Mouse (Mus musculus) macrophage (primary cell): ENCODE data around the gene Abca13. TPM values are rescaled to one million over a fixed set of nuclear protein-coding genes. Genes with fewer than 3 reads are reported as not detected.
"Not testable (repeated sequence)": the region's sequence is repeated elsewhere in the genome, so short reads cannot be mapped to it uniquely, and the experiment has no call there.

Experiments used
- H3K27ac ChIP-seq: fragments of 350-480 bp; formaldehyde crosslinking; 2 replicates; pipeline ENCODE4 v1.9.0; 2021
- H3K36me3 ChIP-seq: fragments of 350-480 bp; formaldehyde crosslinking; 2 replicates; pipeline ENCODE4 v1.9.0; 2021; ENCODE audit errors: inconsistent target
- H3K4me3 ChIP-seq: fragments of 350-480 bp; formaldehyde crosslinking; 2 replicates; pipeline ENCODE4 v1.9.0; 2021; ENCODE audit errors: inconsistent target
- H3K79me2 ChIP-seq: fragments of 350-480 bp; formaldehyde crosslinking; 2 replicates; pipeline ENCODE4 v1.9.0; 2021; ENCODE audit errors: inconsistent target
- WGBS: methylation state at CpG from one replicate; pipeline ENCODE4 v1.1.7; 2026; ENCODE audit warnings: inconsistent platforms; ENCODE audit not compliant: missing documents; 5-methylcytosine and 5-hydroxymethylcytosine counted together
- polyA plus RNA-seq: library from polyadenylated mRNA; stranded (reverse); fragments of 250-400 nt; gene quantifications from 3 replicates; pipeline ENCODE4 v1.2.4, GENCODE M21; 2018; ENCODE audit warnings: inconsistent platforms
- total RNA-seq, 78 experiments: library from RNA; depleted of rRNA; stranded (reverse); fragments of 250-400 nt; gene quantifications; 1 replicate in 9 of 78; 2 replicates in 24 of 78; 3 replicates in 43 of 78; 4 replicates in 2 of 78; pipeline ENCODE4 v1.2.4; 2018; ENCODE audit warnings: inconsistent platforms in 56 of 78

Abca13 gene
- total RNA-seq (2018; cell fraction: chromatin; rRNA removed): under 1 TPM in 14 of 26 experiments, not detected in 12; 0.03 to 0.50 (median 0.06) TPM
- under 1 TPM in 25 of 26 experiments, not detected in 1; under 0.01 to 0.44 (median 0.03) TPM for total RNA-seq (2018; cell fraction: cytosol; rRNA removed)
- under 1 TPM; 0.04 to 0.82 (median 0.14) TPM for total RNA-seq (2018; cell fraction: nucleus; rRNA removed)
- polyA plus RNA-seq: 0.01 to 0.06 TPM (median 0.04 TPM) in 3 replicates

DNA sequence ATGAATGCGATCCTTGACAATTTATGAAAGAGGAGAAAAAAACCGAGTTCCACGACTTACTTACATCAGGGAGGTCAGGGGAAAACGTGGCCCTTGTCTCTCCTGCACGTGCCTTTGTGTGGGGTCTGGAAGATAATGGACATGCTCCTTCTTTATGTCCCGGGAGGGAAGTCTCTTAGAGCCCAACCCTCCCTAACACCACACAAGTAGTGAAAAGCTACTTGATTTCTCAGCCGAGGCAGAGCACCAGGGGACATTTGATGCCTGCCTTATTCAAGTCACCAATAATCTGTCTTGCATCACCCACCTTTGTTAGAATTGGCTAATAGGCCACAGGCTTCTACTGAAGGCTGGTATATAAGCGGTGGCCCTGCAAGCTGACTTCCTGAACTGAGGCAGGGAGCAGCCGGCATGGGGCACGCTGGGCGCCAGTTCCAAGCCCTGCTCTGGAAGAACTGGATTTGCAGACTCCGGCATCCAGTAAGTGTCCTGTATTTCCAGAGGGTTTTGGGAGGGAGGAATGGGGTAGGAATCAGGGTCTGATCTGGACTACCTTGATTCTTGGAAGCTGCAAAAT lies at the start of gene Abca13:
Gene Abca13, plus strand, starts transcription at position 388 of the 577 bp plus-strand sequence.
- no peak within 1 kb of the TSS for H3K27ac ChIP-seq
- H3K36me3 ChIP-seq: no peaks in the 10 kb centered on the region
- WGBS: 77% methylated on average over 12 of the region's 12 CpGs
- no peaks in the 10 kb centered on the region for H3K79me2 ChIP-seq
- no peak within 1 kb of the TSS for H3K4me3 ChIP-seq

GRCm38 (mm10) chr11:9145113-9145512 lies 46.6 kb upstream of the Abca13 start:
- H3K36me3 ChIP-seq: no peaks in the 10 kb centered on the region
- 80% methylated on average over 2 of the region's 2 CpGs for WGBS
- no peak overlapping the region for H3K4me3 ChIP-seq
- H3K79me2 ChIP-seq: no peaks in the 10 kb centered on the region
- H3K27ac ChIP-seq: no peak overlapping the region

DNA sequence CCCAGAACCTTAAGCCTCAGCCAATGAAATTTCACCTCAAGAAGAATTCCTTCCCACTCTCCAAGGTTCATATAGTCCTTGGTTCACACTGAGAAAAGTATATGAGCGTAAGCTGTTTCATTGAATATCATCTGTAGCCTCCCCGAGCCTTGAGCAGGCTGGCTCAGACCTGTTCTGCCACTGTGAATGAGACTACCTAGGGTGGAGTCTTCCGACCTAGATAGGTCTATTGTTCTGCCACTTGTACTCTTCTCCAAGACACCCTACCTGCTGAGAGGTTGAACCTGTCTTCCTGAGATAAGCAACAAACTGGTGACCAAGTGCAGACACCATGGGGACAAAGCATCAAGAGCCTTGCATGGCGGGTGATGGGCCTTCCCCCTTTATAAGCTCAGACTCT lies 45.6 kb upstream of the Abca13 start:
- H3K27ac ChIP-seq: no peak overlapping the region
- H3K4me3 ChIP-seq: no peak overlapping the region
- H3K79me2 ChIP-seq: no peaks in the 10 kb centered on the region
- WGBS: 97% methylated on average over 4 of the region's 4 CpGs
- no peaks in the 10 kb centered on the region for H3K36me3 ChIP-seq

DNA sequence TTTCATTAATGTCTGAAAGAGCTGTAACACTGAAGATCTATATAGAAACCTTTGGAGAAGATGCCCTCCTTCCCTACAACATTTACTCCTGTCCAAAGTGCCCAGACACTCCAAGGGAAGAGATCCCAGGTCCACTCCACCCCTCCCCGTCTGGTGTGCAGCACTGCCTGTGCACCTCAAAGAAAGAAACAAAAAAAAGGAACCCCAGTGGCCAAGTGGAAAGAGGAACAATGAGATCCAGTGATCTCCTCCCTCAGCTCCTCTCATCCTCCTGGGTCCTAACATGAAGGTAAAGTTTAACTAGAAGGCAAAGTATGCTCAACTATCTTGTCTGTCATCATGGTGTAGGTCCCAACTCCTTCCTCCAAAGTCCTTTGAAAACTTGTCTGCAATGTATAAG lies 45.1 kb upstream of the Abca13 start:
- Histone ChIP-seq H3K27ac (no peak overlapping the region), H3K36me3 (no peaks in the 10 kb centered on the region), H3K79me2 (no peaks in the 10 kb centered on the region), H3K4me3 (no peak overlapping the region)
- WGBS: 45% methylated on average over 1 of the region's 1 CpGs

GRCm38 (mm10) chr11:9148206-9148605 lies 43.5 kb upstream of the Abca13 start:
- no peak overlapping the region for H3K4me3 ChIP-seq
- H3K36me3 ChIP-seq: no peaks in the 10 kb centered on the region
- no peak overlapping the region for H3K27ac ChIP-seq
- no peaks in the 10 kb centered on the region for H3K79me2 ChIP-seq
- 69% methylated on average over 2 of the region's 2 CpGs for WGBS

DNA sequence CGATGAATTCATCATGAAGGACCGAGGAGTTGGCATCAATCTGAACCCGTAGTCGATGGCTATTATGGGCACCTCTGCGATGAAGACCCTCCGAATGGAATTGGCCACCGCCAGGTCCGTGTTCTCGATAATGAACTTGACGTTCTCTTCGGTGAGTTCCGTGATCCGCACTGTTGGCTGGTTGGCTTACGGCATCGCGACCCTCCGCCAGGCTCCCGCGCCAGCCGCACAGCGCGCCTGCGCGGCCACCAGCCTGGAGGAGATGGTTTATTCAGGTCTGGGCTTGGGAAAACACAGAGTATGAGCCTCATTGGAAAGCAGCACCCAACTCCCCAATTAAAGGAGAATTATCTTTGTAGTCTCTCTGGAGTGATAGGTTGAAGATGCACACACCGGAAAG lies 41.3 kb upstream of the Abca13 start:
- 88% methylated on average over 25 of the region's 25 CpGs for WGBS
- H3K4me3 ChIP-seq, H3K36me3 ChIP-seq, H3K27ac ChIP-seq, H3K79me2 ChIP-seq: not testable (repeated sequence)

DNA sequence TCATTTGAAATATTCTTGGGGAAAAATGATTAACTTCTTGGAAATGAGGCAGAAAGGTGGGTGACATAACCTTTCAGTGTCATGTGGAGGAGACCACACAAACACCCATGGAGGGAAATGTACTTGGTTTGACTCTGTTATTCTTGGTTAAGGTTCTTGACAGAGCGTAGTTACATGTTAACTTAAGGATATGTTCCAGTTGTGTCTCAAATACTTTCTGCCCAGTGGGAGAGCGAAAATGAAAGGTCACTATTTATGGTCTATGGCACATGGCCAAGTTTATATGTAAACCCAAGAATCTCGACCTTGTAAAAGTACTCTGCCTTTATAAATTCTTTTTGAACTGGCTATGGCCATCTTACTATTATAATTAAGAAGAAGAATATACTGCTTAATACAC lies 31.8 kb upstream of the Abca13 start:
- H3K79me2 ChIP-seq: no peaks in the 10 kb centered on the region
- H3K27ac ChIP-seq: no peak overlapping the region
- H3K36me3 ChIP-seq: no peaks in the 10 kb centered on the region
- no peak overlapping the region for H3K4me3 ChIP-seq
- WGBS: 67% methylated on average over 3 of the region's 3 CpGs

- Histone ChIP-seq H3K79me2 (no peaks in the 10 kb centered on the region), H3K36me3 (no peaks in the 10 kb centered on the region), H3K27ac (no peak overlapping the region), H3K4me3 (no peak overlapping the region)
- WGBS: 90% methylated on average over 2 of the region's 2 CpGs
Observed at GRCm38 (mm10) chr11:9167331-9167730, 24.4 kb upstream of the Abca13 start.

GRCm38 (mm10) chr11:9181477-9181876 lies 10.3 kb upstream of the Abca13 start:
- H3K79me2 ChIP-seq: no peaks in the 10 kb centered on the region
- no peak overlapping the region for H3K4me3 ChIP-seq
- no peaks in the 10 kb centered on the region for H3K36me3 ChIP-seq
- 47% methylated on average over 1 of the region's 1 CpGs for WGBS
- H3K27ac ChIP-seq: no peak overlapping the region

- not testable (repeated sequence) for H3K36me3 ChIP-seq, H3K4me3 ChIP-seq, H3K27ac ChIP-seq, H3K79me2 ChIP-seq
Observed at GRCm38 (mm10) chr11:9189471-9189870, 2.3 kb upstream of the Abca13 start.

GRCm38 (mm10) chr11:9190772-9191554 lies 779 bp upstream of the Abca13 start:
- H3K79me2 ChIP-seq: no peaks in the 10 kb centered on the region
- WGBS: 73% methylated on average over 11 of the region's 11 CpGs
- H3K27ac ChIP-seq: no peak overlapping the region
- H3K4me3 ChIP-seq: no peak overlapping the region
- no peaks in the 10 kb centered on the region for H3K36me3 ChIP-seq

DNA sequence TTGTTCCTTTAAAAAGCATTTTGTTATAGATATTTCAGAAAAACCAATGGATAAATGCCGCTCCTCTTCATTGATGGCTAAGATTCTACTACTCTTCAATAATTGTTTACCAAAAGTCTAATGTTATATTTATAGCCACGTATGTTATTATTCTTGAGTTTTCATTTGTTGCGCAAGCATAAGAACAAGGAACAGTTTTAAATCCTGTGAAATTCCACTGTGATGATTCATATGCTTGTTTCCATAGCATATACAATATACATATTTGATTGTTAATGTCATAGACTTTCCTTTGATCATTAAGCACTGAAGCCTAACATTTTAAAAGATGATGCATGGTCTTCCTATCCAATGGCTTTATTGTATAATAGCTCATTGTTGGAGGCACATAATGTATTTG lies 3.1 kb downstream of the Abca13 start:
- Histone ChIP-seq H3K27ac (no peak overlapping the region), H3K36me3 (no peaks in the 10 kb centered on the region), H3K79me2 (no peaks in the 10 kb centered on the region), H3K4me3 (no peak overlapping the region)
- 85% methylated on average over 3 of the region's 3 CpGs for WGBS

DNA sequence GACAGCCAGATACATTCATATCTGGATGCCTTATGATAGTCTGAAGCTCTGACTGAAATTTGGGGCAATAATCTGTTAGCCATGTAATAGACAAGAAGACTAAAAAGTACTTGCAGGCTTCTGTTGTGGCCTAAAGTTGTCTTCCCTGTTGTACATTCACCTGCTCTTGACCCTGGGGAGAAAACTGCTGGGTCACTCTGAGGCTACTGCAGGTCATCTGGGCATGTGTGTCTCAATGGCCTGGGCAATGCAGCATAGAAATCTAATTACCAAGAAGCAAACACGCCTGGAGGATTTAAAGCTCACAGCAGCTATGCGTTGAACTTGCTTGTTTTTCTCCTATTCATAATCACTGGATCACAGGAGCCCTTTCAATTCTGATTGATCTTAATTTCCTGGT lies 8.1 kb downstream of the Abca13 start:
- Histone ChIP-seq H3K27ac (no peak overlapping the region), H3K36me3 (no peaks in the 10 kb centered on the region), H3K4me3 (no peak overlapping the region), H3K79me2 (no peaks in the 10 kb centered on the region)
- WGBS: 93% methylated on average over 2 of the region's 2 CpGs

DNA sequence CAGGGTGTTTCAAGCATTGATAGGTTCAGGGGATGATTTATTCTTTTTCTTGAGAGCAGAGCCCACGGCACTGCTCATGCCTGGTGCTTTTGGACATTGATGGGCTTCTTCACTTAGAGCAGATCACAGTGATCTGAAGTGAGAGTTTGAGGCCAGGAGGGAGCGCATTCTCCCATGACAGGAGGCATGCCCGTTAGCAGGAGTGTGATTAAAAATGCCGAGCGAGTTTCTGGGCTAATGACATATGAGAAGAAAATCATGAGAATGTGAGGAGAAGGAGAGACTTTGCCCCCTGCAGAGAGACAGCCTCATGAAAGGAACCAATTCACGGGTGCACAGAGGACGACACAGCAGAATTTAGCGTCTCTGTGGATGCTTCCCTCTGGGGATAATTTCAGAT lies 19.0 kb downstream of the Abca13 start:
- 77% methylated on average over 8 of the region's 8 CpGs for WGBS
- H3K27ac ChIP-seq: no peak overlapping the region
- no peaks in the 10 kb centered on the region for H3K79me2 ChIP-seq
- no peak overlapping the region for H3K4me3 ChIP-seq
- no peaks in the 10 kb centered on the region for H3K36me3 ChIP-seq

DNA sequence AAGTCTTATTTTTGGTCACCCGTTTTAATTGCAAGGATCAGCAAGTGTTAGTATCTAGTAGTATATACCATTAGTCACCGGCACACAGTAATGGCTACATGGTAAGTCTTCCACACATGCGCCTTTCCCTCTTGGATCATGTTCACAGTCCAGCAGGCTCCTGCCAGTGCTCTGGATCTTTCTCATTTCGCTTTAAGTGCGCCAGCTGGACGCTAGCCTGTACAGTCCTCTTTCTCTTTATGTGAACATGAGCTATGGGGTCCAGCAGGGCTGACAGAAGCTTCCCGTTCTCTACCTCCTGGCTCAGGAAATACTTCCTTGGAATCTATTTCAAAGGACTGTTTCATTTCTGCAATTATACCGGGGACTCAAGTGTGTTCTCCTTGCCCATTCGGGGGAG lies 21.8 kb downstream of the Abca13 start:
- H3K4me3 ChIP-seq: no peak overlapping the region
- 89% methylated on average over 9 of the region's 9 CpGs for WGBS
- H3K27ac ChIP-seq: no peak overlapping the region
- no peaks in the 10 kb centered on the region for H3K79me2 ChIP-seq
- no peaks in the 10 kb centered on the region for H3K36me3 ChIP-seq
